Mouse (Mus musculus) MEL (cell line): ENCODE measurements around the gene Stk11. TPM values are rescaled to one million over a fixed set of nuclear protein-coding genes. Genes with fewer than 3 reads are reported as not detected.

Experiments used
- DNase-seq: peaks from one replicate; pipeline ENCODE4 v3.0.0; 2011; ENCODE audit warnings: low read depth, low spot score
- H3K27ac ChIP-seq: 2 replicates; pipeline ENCODE4 v1.5.1; 2012; ENCODE audit warnings: low read depth, mild to moderate bottlenecking, control low read depth, low read length, moderate library complexity; ENCODE audit not compliant: control insufficient read depth
- H3K27me3 ChIP-seq, 2 experiments: fragments of 150-350 bp in 1 of 2; sonication (generic) in 1 of 2; 2 replicates each; pipeline ENCODE4 v1.6.1; 2012; ENCODE audit warnings: low read length in 2 of 2, mild to moderate bottlenecking in 2 of 2, improper control_type of control experiment in 1 of 2, moderate library complexity in 1 of 2; ENCODE audit not compliant: insufficient read depth in 2 of 2, control insufficient read depth in 1 of 2
- H3K36me3 ChIP-seq, 2 experiments: 2 replicates each; pipeline ENCODE4 v1.6.1; 2012 to 2014; ENCODE audit warnings: low read length in 2 of 2, improper control_type of control experiment in 1 of 2, inconsistent platforms in 1 of 2, mild to moderate bottlenecking in 1 of 2; ENCODE audit not compliant: insufficient read depth in 2 of 2, control insufficient read depth in 1 of 2
- H3K4me1 ChIP-seq, 2 experiments: fragments of 150-350 bp in 1 of 2; sonication (generic) in 1 of 2; 2 replicates each; pipeline ENCODE4 v1.6.1; 2012; ENCODE audit warnings: low read length in 2 of 2, improper control_type of control experiment in 1 of 2, mild to moderate bottlenecking in 1 of 2; ENCODE audit not compliant: insufficient read depth in 2 of 2, control insufficient read depth in 1 of 2
- H3K4me3 ChIP-seq, 2 experiments: fragments of 150-350 bp in 1 of 2; sonication (generic) in 1 of 2; 2 replicates each; pipeline ENCODE4 v1.5.1; 2012; ENCODE audit warnings: low read depth in 2 of 2, low read length in 2 of 2, mild to moderate bottlenecking in 2 of 2, moderate library complexity in 2 of 2, control low read depth in 1 of 2, improper control_type of control experiment in 1 of 2; ENCODE audit not compliant: control insufficient read depth in 1 of 2, insufficient read depth in 1 of 2
- H3K79me2 ChIP-seq: 2 replicates; pipeline ENCODE4 v1.6.1; 2012; ENCODE audit warnings: mild to moderate bottlenecking, low read length, moderate library complexity; ENCODE audit not compliant: control insufficient read depth, poor library complexity, insufficient read depth
- H3K9ac ChIP-seq: 2 replicates; pipeline ENCODE4 v1.6.1; 2012; ENCODE audit warnings: low read depth, mild to moderate bottlenecking, control low read depth, low read length, moderate library complexity; ENCODE audit not compliant: control insufficient read depth, poor library complexity, severe bottlenecking
- H3K9me3 ChIP-seq: fragments of 150-350 bp; sonication (generic); replicated peaks from 2 replicates; pipeline ENCODE4 v1.6.1; 2012; ENCODE audit warnings: mild to moderate bottlenecking, low read length, improper control_type of control experiment, moderate library complexity; ENCODE audit not compliant: insufficient read depth
- BHLHE40 ChIP-seq: IDR thresholded peaks from 2 replicates; pipeline ENCODE4 v1.6.1; 2012; ENCODE audit warnings: low read depth, mild to moderate bottlenecking, inconsistent platforms, low read length, improper control_type of control experiment, borderline replicate concordance
- CHD1 ChIP-seq: IDR thresholded peaks from 2 replicates; pipeline ENCODE4 v1.6.1; 2012; ENCODE audit warnings: low read depth, mild to moderate bottlenecking, inconsistent platforms, low read length, improper control_type of control experiment
- CHD2 ChIP-seq: IDR thresholded peaks from 2 replicates; pipeline ENCODE4 v1.6.1; 2011; ENCODE audit warnings: low read length, improper control_type of control experiment
- CTCF ChIP-seq, 3 experiments: IDR thresholded peaks in 2 of 3; conservative IDR thresholded peaks in 1 of 3; 2 replicates each; pipeline ENCODE4 v1.5.1; 2011 to 2012; ENCODE audit warnings: low read length in 3 of 3, low read depth in 2 of 3, mild to moderate bottlenecking in 2 of 3, improper control_type of control experiment in 1 of 3, inconsistent platforms in 1 of 3, mixed read lengths in 1 of 3, moderate library complexity in 1 of 3; ENCODE audit not compliant: control insufficient read depth in 1 of 3, insufficient read depth in 1 of 3, poor library complexity in 1 of 3, severe bottlenecking in 1 of 3
- E2F4 ChIP-seq: IDR thresholded peaks from 2 replicates; pipeline ENCODE4 v1.6.1; 2011; ENCODE audit warnings: low read depth, low read length, improper control_type of control experiment, borderline replicate concordance
- MAFK ChIP-seq: IDR thresholded peaks from 2 replicates; pipeline ENCODE4 v1.6.1; 2011; ENCODE audit warnings: low read depth, mild to moderate bottlenecking, low read length, improper control_type of control experiment, borderline replicate concordance
- MEF2A ChIP-seq: IDR thresholded peaks from 2 replicates; pipeline ENCODE4 v1.6.1; 2014; ENCODE audit warnings: low read depth, mild to moderate bottlenecking, inconsistent platforms, low read length, improper control_type of control experiment; ENCODE audit not compliant: poor library complexity, insufficient replicate concordance, severe bottlenecking; ENCODE audit errors: extremely low read depth
- NRF1 ChIP-seq: IDR thresholded peaks from 2 replicates; pipeline ENCODE4 v1.6.1; 2014; ENCODE audit warnings: low read depth, mild to moderate bottlenecking, inconsistent platforms, low read length, improper control_type of control experiment, moderate library complexity; ENCODE audit not compliant: poor library complexity, insufficient read depth, severe bottlenecking
- POLR2AphosphoS2 ChIP-seq: IDR thresholded peaks from 2 replicates; pipeline ENCODE4 v1.6.1; 2011; ENCODE audit warnings: low read length, improper control_type of control experiment
- RAD21 ChIP-seq: IDR thresholded peaks from 2 replicates; pipeline ENCODE4 v1.6.1; 2011; ENCODE audit warnings: mild to moderate bottlenecking, low read depth, low read length, improper control_type of control experiment
- SIN3A ChIP-seq: IDR thresholded peaks from 2 replicates; pipeline ENCODE4 v1.6.1; 2012; ENCODE audit warnings: low read length, improper control_type of control experiment, inconsistent platforms
- SMC3 ChIP-seq: IDR thresholded peaks from 2 replicates; pipeline ENCODE4 v1.6.1; 2011; ENCODE audit warnings: low read depth, low read length, improper control_type of control experiment
- TAL1 ChIP-seq: IDR thresholded peaks from 2 replicates; pipeline ENCODE4 v1.6.1; 2012; ENCODE audit warnings: mild to moderate bottlenecking, inconsistent platforms, low read length, moderate library complexity, mixed read lengths
- TBP ChIP-seq: IDR thresholded peaks from 2 replicates; pipeline ENCODE4 v1.8.0; 2011; ENCODE audit warnings: low read depth, low read length, improper control_type of control experiment
- UBTF ChIP-seq: IDR thresholded peaks from 2 replicates; pipeline ENCODE4 v1.6.1; 2012; ENCODE audit warnings: low read depth, mild to moderate bottlenecking, inconsistent platforms, low read length, improper control_type of control experiment, moderate library complexity, borderline replicate concordance; ENCODE audit not compliant: insufficient read depth
- USF1 ChIP-seq: IDR thresholded peaks from 2 replicates; pipeline ENCODE4 v1.6.1; 2014; ENCODE audit warnings: low read depth, mild to moderate bottlenecking, inconsistent platforms, low read length, improper control_type of control experiment, moderate library complexity
- USF2 ChIP-seq, 2 experiments: IDR thresholded peaks; 2 replicates each; pipeline ENCODE4 v1.6.1; 2011 to 2012; ENCODE audit warnings: improper control_type of control experiment in 2 of 2, low read length in 2 of 2, borderline replicate concordance in 1 of 2, inconsistent platforms in 1 of 2, low read depth in 1 of 2, mild to moderate bottlenecking in 1 of 2; ENCODE audit not compliant: insufficient read depth in 1 of 2
- ZKSCAN1 ChIP-seq: IDR thresholded peaks from 2 replicates; pipeline ENCODE4 v1.6.1; 2012; ENCODE audit warnings: low read depth, mild to moderate bottlenecking, inconsistent platforms, low read length, improper control_type of control experiment, moderate library complexity
- ZNF384 ChIP-seq: IDR thresholded peaks from 2 replicates; pipeline ENCODE4 v1.6.1; 2012; ENCODE audit warnings: low read depth, mild to moderate bottlenecking, inconsistent platforms, low read length, improper control_type of control experiment
- polyA plus RNA-seq, 2 experiments: library from polyadenylated mRNA; stranded (reverse) in 1 of 2; unstranded in 1 of 2; fragments of >175 nt in 1 of 2; fragments of >200 nt in 1 of 2; gene quantifications; 2 replicates each; pipeline versions ENCODE4 v1.2.1 to v1.2.4; 2012; ENCODE audit warnings: low replicate concordance in 2 of 2, low read depth in 1 of 2; ENCODE audit not compliant: insufficient read length in 2 of 2, insufficient read depth in 1 of 2, missing spikeins in 1 of 2
- total RNA-seq: library from RNA; depleted of rRNA; stranded (reverse); fragments of 300-350 nt; gene quantifications from 2 replicates; pipeline ENCODE4 v1.2.3, GENCODE M21; 2012

Stk11 gene
- total and polyA plus RNA-seq, 3 experiments = 108 to 188 TPM; not detected in 1

DNA sequence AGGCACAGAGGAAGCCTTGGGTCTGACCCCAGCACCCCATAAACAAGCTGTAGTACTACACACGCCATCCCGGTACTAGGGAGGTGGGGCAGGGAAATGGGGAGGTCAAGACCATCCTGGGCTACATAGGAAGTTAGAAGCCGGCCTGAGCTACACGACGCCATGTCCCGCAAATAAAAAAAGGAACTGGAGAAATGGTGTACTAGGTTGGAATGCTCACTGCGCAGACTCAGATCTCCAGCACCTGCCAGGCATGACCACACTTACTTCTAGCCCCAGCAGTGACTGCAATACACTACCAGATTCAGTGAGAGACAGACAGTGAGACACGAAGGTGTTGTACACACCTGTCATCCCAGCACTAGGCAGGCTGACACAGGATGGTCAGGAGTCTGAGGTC, 28.1 kb upstream of the Stk11 start:
- Histone ChIP-seq H3K36me3 (peaks cover 0 to 3% of the 10 kb centered on the region in 2 experiments; a peak in 1 of 4 replicates), H3K9ac (no peak overlapping the region), H3K27me3 (no peaks in the 10 kb centered on the region), H3K9me3 (no peaks in the 10 kb centered on the region), H3K4me3 (no peak overlapping the region), H3K4me1 (no peaks in the 10 kb centered on the region), H3K79me2 (no peaks in the 10 kb centered on the region; the same call in 1 of the 2 replicates), H3K27ac (no peak overlapping the region)
- TF ChIP-seq BHLHE40 = no peak
- TF ChIP-seq TBP = no peak
- no peak for TF ChIP-seq E2F4
- no peak for TF ChIP-seq SMC3
- TF ChIP-seq MEF2A = no peak
- no peak for TF ChIP-seq ZNF384
- TF ChIP-seq MAFK = no peak
- no peak for TF ChIP-seq SIN3A
- no peak for TF ChIP-seq TAL1
- TF ChIP-seq CTCF (IDR thresholded peaks at IDR 0.05 in 2 of 3, conservative IDR thresholded peaks at IDR 0.05 in 1 of 3; ENCODE audit: control insufficient read depth in 1 of 3, insufficient read depth in 1 of 3, low read depth in 2 of 3, low read length in 3 of 3, poor library complexity in 1 of 3, severe bottlenecking in 1 of 3) = no peak
- no peak for TF ChIP-seq RAD21
- TF ChIP-seq USF1 = no peak
- TF ChIP-seq CHD1 = no peak
- no peak for TF ChIP-seq UBTF
- TF ChIP-seq USF2 (IDR thresholded peaks at IDR 0.05; ENCODE audit: borderline replicate concordance in 1 of 2, insufficient read depth in 1 of 2, low read depth in 1 of 2, low read length in 2 of 2) = no peak
- no peak for DNase-seq

DNA sequence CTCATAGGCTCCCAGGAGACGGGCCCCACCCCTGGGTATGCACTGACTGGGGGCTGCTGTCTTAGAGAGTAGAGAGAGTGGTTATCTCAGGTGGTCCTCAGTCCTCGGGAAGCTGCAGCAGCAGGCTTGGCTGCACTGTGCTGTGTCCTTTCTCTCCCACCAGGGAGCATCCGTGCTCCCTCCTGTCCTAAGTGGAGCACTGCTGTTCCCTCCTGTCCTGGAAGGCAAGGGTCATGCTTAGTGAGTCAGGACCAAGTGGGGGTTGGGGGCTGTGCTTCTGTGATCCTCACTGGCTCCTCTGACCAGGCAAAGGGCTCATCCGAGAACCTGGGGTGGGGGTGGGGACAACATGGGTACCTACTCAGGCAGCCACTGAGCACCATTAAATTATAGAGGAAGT, 26.5 kb upstream of the Stk11 start:
- TF ChIP-seq ZKSCAN1 = no peak
- no peak for TF ChIP-seq MEF2A
- no peak for TF ChIP-seq USF2 (IDR thresholded peaks at IDR 0.05; ENCODE audit: borderline replicate concordance in 1 of 2, insufficient read depth in 1 of 2, low read depth in 1 of 2, low read length in 2 of 2)
- TF ChIP-seq NRF1 = no peak
- TF ChIP-seq POLR2AphosphoS2 = no peak
- no peak for TF ChIP-seq RAD21
- no peak for TF ChIP-seq CHD2
- TF ChIP-seq, all 39 proteins: peak for 0
- Histone ChIP-seq H3K79me2 (no peaks in the 10 kb centered on the region; the same call in 1 of the 2 replicates), H3K4me3 (no peak overlapping the region), H3K27ac (no peak overlapping the region), H3K36me3 (no peaks in the 10 kb centered on the region; a peak in 1 of 4 replicates), H3K9me3 (no peaks in the 10 kb centered on the region), H3K9ac (no peak overlapping the region), H3K4me1 (no peaks in the 10 kb centered on the region), H3K27me3 (no peaks in the 10 kb centered on the region)
- DNase-seq = no peak
